Mouse (Mus musculus): ENCODE data around the gene Btf3l4.

DNA sequence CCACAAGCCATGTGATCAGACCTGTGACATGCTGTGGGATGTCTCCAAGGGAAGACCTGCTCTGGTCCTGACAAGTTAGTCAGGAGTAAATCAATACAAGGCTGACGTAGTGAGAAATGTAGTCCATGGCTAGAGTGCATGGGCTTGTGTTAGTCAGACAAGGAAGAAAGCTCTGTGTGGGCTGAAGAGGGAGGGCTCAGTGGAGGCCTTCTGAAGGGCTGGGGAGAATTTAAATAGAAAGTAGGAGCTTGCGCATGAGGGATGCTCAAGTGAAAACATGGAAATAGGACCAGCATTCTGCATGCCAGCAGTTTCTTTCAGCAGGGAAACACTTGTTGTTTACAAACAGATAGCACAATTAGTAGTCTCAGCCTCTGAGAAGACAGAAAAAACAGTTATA, 29.9 kb downstream of the Btf3l4 start:
- TF ChIP-seq CTCF (IDR thresholded peaks at IDR 0.05; ENCODE audit: low read depth, low read length) (no peak), EP300 (IDR thresholded peaks at IDR 0.05; ENCODE audit: insufficient read depth, low read depth, low read length) (no peak), POLR2A (IDR thresholded peaks at IDR 0.05; ENCODE audit: insufficient read depth, low read length) (no peak)
